Mouse (Mus musculus) CD4-positive helper T cell, adult 2 months (primary cell): Measurements from ENCODE around the gene Heyl.

Experiments
- DNase-seq: peaks from one replicate; pipeline ENCODE4 v3.0.0-alpha.2; 2012; ENCODE audit warnings: low read depth, missing footprints, low spot score

Heyl gene

DNA sequence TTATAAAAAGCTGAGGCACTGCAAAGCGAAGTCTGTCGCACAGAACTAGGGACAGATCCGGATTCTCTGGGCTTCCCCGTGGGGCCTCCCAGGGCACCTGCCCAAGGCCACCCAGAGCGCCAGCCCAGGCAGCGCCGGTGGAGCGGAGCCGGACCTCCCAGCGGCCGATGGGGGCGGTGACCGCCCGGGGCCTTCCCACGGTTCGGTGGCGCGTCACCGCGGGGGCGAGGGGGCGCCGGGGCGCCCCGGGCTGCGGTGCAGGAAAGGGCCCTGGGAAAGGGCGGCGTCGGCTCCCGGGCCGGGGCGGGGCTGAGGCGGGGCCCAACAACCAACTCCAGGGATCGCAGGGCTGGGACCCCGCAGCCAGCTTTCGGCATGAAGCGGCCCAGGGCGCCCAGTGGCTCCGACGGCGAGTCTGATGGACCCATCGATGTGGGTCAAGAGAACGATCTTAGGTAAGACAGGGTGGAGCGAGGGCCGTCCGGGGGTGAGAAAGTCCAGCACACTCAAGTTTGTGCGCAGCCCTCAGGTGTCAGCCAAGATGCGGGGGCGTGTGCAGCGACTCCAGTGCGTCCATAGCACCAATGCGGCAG is at the start of gene Heyl:
Gene Heyl, plus strand, starts transcription at position 65 of the 593 bp plus-strand sequence.
- DNase-seq, result no peak

DNA sequence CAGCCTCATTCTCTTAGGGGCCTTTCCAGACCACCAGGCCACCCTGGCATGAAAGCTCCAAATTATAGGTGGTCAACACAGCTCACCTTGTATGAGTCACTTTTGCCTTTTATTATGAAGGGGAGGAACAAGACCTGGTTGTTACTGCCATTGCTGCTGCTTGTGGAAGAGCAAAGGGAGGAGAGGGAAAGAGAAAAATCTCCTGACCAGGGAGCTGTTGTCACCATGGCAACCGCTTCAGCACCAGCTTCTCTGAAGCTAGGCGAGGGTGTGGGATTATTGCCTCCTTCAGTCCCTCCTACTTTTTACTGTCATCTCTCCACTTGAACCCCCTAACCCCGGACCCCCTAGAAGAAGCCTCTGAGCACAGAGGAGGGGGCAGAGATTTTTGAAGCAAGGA is 48.5 kb upstream of the Heyl start:
- DNase-seq, result no peak

DNA sequence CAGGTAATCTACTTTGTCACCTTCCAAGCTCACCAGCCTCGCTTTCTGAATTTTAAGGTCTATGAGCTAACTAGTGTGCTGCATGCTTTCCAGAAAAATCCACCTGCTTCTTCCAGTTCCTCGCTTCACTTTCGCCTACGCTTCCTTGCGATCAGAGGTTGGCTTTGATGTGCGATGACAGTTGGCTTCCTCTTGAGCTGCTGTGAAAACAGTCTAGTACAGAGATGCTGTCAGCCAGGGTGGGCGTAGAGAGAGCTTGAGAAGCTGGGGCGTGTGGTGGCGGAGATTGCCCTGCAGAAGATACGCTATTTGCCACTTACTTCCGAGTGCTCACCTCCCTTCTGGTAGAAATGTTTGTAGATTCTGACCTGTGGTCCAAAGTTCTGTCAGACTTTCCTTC is 41.0 kb upstream of the Heyl start:
- no peak for DNase-seq

DNA sequence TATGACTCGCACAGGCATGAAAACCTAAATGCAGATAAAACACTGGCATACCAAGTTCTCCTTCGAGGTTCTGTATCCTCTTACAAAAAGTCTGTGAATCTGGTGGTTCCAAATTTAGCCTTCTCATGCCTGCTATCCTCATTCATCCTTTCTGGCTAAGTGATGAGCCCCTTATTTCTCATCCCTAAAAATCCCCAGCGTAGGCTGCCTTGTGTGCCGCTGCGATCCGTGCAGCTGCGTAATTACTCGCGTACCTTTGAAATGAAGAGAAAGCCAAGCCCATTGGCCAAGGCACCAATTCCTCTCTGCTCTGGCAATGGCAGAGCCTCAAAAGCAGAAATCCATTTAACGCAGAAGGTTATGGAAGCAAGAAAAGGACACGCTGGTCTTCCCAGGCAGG is 39.6 kb upstream of the Heyl start:
- no peak for DNase-seq

DNA sequence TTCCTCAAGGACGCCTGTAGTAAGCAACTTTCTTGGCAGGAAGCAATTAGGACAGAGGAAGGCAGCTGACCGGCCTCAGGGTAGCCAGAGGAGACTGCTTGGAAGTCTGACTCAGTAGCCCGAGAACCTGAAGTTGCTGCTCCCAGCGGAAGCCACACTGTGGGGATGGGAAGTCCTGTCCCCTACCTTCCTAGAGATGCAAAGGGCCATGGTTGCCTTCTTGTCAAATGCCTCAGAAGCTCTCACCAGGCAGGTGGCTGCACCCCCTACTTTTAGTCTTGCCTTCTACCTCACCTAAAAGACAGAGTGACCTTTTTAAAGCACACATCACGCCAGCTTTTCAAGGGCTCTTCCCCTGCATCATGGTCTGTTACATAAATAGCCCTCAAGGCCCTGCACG is 36.7 kb upstream of the Heyl start:
- DNase-seq, result no peak

DNA sequence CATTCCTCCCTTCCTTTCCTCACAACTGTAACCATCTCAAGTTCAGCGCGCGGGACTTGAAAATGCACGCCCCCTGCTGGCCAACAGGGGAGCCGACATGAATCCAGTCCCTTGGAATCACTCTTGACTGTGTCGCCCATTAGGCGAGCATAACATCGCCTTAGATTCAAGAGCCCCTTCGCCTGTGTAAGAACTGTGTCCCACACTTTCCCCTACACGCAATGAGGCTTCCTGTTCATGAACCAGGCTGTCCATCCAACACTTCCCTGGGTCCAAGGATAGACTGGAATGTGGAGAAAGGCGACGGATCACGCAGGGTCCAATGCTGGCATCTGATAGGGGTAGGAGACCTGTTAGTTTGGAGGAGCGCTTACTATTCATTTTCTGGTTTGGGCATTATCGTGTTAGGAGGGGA is 32.6 kb upstream of the Heyl start:
- DNase-seq, result peak; percentile 43

DNA sequence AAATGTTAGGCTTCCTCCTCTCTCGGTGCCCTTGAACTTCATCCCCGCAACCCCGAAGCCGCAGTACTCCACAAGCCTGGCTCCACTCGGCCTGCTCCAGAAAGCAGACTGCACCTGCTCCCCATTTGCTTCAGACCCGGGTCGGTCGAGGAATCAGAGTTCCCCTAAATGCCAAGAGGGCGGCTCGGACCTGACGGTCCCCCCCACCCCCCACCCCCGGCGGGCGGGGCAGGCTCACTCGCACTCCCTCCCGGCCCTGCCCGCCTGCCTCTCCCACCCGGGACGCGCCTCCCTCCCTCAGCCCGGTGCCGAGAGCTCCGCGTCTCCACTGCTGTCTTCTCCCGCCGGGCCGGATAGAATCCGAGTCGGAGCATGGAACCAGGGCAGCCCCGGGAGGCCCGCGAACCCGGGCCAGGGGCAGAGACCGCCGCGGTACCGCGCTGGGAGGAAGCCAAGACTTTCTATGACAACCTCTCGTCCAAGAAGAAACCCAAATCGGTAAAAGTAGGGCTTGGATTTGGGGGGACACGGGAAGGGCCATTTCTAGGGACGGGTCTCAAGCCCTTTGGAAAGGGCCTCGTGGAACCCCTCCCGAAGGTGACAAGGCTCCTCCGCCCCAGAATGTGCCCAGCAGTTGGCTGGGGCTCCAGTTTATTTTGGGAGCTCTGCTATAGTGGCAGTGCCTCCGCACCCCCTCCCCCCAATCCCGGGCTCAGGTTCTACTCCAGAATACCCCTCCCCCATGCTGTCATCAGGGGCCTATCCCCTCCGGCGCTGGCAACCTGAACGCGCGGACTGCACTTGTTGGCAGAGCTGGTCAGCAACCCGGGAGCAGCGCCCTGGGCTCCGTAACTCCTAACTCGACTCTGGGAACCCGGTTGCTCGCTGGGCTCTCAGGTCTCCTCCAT is 31.9 kb upstream of the Heyl start, which contains the start of gene Nt5c1a:
Gene Nt5c1a, plus strand, starts transcription at position 319 of the 908 bp plus-strand sequence.
- DNase-seq, result no peak

DNA sequence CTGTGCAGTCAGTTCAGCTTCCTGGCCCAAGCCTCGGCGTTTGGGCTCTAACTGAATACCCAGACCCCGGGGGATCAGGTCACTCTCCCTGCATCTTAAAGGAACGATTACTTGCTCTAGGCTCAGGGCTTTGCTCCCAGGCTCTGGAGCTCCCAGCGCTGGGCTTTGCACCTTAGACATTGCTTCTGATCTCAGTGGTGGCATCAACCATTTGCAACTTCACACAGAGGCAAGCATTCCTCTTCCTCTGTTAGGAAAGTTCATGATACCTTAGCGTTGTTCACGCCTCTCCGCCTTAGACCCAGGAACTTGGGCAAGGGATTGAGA is 31.3 kb upstream of the Heyl start:
- DNase-seq, result no peak

DNA sequence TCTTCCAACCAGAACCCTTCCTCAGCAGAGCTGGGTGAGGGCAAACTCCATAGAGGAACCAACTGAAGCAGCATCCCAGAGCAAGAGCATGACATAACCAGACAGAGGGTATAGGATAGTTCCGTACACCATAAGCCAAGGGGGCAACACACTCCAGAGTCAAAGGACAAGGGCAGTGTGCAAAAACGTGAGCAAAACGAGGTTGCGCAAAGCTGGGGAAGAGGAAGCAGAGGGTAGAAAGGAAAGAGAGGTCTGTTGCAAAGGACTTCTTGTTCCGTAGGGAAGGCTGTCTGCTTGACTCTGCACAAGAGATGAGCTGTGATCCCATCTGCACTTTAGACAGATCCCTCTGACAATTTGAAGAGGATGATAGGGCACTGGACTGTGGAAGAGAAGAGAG is 26.0 kb upstream of the Heyl start:
- DNase-seq, result no peak

DNA sequence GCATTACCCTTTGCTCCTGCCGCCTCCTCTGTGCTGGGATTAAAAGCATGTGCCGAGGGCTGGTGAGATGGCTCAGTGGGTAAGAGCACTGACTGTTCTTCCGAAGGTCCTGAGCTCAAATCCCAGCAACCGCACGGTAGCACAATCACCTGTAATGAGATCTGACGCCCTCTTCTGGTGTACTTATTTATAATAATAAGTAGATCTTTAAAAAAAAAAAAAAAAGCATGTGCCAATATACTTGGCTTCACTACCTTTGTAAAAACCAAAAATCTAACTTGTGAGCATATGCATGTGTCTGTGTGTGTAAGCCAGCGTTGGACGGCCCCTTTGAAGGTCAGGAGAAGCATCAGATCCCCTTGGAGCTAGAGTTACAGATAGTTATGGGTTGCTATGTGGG is 22.4 kb upstream of the Heyl start:
- no peak for DNase-seq

DNA sequence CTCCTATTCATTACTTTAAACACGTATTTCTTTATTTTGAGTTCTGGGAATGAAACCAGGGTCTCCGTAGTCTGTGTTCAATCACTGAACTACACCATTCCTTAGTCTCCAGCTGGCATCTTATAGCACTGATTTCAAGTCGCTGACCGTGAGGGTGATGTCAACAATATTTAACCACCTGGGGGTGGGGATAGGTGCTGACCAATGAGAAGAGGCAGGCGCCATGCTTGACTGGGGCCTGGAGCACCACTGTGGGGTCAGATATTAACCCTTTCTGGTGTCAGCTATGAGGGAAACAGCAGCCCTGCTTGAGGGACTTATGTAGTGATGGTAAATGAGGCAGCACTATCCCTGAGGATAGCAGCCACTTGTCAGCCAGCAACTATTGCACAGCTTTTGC is 21.9 kb upstream of the Heyl start:
- DNase-seq, result no peak

DNA sequence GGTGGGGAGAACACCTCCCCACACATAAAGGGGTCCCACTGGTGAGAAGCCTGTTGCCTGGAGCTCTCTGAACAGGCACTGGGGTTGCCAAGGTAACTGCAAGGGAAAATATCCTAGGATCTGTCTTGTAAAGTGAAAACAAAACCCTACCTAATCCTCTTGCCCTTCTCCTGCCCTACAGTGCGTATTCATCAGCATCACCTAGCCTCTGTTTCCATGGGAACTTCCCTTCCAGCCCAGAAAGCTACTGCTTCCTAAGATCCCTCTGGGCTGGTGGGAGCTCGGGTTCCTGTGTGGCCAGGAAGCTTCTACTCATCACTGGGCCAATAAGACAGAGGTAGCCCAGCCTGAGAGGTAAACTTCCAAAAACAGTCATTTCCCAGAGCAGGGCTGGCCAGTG is 21.0 kb upstream of the Heyl start:
- no peak for DNase-seq

DNA sequence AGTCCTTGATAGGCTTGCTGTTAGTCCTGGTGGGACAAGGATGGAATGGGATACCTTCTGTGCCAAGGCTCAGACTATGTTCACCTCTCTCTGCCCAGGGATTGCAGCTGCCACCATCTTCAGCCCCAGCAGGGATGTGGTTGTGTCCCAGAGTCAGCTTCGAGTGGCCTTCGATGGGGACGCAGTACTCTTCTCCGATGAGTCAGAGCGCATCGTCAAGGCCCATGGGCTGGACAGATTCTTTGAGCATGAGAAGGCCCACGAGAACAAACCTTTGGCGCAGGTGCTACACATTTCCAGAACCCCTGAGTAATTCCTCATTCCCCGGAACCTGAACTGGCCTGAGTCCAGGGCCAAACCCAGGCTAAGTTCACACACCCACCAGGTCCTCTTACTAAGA is 19.4 kb upstream of the Heyl start:
- no peak for DNase-seq

DNA sequence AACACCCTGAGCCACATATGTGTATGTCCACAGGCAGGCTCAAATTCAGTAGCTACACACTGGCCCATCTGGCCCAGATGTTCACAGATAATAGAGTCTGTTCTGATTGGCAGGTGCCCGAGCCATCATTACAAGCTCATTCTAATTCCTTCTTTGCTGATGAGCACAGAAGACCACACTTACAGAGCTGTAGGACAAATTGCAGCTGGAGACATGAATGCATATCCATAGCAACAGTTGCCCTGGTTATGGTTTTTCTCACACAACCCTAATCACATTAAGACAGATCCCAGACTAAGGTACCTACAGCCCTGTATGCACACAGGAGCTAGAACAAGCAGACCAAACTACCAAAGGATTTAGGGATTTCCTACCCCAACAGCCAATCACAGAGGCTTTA is 18.0 kb upstream of the Heyl start:
- no peak for DNase-seq

DNA sequence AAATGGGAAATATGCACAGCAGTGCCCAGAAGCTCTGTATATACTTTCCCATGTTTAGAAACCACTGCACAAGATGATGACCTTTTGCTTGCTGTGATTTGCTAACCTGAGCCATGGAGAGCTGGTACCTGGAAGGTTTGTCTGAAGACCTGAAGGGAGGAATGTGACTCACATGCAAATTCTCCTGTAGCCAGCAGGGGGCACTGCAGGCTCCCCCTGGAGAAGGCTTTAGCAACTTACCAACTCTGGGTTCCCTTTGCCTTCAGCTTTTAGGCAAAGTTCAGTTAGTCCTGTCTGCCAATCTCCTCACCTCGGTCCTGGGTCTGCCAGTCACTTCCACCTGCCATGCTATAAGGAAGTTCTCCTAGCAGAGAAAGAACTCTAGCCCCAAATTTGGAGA is 16.6 kb upstream of the Heyl start:
- DNase-seq, result peak; percentile 34

DNA sequence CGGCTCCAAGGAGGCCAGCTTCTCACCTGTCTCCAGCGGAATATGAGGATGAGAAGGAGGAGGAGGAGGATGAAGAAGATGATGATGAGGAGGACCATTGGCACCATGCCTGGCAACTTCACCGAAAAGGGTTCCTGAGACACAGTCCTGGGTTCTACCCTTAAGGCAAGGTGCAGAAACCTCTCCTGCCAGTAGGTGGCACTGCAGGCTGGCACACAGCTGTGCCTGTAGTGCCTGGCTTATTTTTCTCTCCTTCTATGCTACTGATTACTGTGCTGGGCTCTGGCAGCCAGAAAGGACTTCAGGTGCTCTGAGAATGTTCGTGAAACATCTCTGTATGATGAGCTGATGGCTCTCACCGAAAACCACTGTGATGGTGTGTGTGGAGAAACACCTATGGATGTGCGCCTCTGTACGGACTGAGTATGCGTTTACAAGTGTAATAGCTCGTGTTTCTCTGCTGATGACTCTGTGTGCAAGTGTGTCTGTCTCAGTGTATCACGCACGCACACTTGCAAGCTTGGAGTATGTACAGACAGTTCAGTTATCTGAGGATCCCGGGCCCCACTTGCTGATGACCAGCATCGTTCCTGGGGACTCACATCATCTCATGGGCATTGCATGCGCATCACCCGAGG is 13.5 kb upstream of the Heyl start:
- peak; percentile 44 for DNase-seq

DNA sequence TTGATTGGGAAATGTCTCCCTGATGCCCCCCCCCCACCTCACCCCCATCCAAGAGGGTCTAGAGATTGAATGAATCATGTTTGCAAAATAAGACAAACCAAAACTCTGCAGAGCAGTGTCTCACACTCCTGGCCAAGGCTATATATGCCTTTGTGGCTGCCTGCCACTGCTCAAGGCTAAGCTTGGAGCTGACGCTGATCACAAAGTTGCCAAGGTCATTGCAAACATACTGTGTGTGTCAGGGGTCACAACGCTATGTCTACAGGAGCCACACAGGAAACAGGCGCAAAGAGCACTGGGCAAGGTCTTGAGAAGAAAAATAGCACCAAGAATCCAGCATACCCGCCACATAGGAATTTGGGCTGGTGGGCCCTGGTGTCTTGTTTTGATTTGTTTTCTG is 12.7 kb upstream of the Heyl start:
- DNase-seq, result no peak

DNA sequence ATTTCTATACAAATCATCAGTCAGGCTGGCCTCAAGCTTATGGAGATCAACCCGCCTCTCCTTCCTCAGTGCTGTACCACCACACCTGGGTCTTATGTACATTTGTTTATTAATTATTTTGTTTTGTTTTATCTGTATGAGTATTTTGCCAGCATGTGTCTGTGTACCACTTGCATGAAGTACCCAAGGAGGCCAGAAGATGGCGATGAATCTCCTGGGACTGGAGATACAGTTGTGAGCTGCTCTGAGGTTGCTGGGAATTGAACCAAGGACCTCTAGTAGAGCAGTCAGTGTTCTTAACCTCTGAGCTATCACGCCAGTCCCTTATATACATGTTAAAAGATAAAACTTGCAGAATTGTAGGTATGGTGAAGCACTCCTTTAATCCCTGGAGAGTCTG is 10.0 kb upstream of the Heyl start:
- DNase-seq, result no peak

DNA sequence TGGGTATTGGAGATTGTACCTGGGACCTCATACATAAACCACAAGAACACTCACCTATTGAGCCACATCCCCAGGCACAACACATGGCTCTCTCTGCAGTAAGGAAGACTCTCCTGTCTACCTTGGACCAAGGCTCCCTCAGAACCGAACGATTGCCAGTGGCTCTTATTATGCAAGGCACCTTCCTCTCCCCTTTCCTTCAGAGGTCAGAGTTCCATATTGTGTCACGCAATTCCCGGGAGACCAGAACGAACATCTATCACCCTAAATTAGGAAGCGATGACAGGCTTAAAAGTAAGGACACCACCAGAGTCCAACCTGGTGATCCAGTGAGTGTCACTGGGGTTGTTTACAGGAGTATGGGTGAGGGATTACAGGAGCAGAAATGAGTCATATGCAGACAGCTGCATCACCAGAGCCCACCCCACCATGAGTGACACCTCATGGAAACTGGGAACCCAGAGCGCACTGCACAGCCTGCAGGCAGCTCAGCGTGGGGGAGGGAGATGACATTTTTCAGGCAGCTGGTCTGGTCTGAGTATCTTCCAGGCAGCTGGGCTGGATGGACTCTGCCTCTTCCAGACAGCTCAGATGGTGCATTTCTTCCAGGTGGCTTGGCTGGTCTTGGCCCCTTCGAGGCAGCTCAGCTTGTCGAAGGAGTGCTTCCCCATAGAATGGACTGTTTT is 7.5 kb upstream of the Heyl start:
- no peak for DNase-seq

DNA sequence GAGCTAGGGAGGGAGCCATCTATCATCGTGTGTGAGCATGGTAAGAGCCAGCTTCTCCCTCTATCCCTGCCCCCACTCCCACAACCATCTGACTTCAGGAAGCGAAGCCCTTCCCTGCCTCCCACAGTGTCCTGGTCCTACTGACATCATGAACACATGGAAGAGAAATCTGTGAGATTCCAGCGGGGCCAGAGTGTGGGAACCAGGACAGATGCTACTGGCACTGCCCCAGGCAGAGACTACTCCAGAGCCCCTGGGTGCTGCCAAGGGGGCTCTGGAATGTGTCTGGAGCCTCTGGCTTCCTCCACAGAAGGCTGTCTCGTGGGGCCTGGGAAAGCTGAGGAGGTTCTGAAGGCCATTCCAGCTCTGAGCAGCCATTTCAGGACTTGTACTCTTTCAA is 5.6 kb upstream of the Heyl start:
- DNase-seq, result no peak

DNA sequence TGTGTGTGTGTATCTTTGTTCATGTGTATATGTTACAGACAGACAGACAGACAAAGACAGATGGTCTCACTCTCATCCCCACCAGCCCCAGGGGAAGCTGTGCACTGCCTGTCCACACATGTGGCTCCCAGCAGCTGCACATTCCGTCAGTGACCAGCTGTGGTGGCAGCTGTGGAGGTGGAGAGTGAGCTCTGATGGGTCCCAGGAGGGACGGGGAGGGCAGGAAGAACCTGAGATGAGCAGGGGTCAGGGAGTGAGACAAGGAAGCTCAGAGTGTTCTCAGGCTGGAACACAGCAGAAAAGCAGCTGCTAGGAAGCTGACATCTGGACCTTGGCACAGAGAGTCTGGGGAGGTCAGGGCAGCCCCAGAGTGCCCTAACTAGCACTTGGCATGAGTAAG is 5.1 kb upstream of the Heyl start:
- no peak for DNase-seq

DNA sequence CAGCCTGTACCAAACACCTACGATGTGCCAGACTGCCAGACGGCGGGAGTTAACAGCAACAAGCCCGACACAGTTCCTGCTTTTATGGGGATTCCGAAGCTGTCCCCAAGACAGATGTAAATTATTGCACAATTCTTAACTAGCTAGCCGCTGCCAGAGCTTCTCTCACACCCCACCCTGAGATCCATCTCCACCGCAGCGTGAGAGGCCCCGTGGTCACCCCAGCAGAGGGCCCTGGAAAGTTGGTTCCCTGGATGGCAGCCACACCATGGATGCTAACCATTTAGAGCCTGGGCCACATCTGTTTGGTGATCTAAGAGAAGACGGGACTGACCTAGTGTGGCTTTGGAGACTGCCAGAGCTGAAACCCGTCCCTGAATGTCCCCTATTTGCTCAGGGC is 4.2 kb upstream of the Heyl start:
- DNase-seq, result no peak
